Mouse (Mus musculus): ENCODE measurements around the gene Clpsl2. TPM values are rescaled to one million over a fixed set of nuclear protein-coding genes. Genes with fewer than 3 reads are reported as not detected.

Gene Clpsl2
- polyA plus RNA-seq, 1 experiment from 2014 or later, result not detected

- H3K9me3 ChIP-seq, result no peaks in the 10 kb centered on the region
- peak overlapping the region; percentile 95 for H3K4me2 ChIP-seq (replicated peaks)
- peaks cover 25% of the 10 kb centered on the region for H3K4me1 ChIP-seq
- peak overlapping the region; percentile 86 for H3K27ac ChIP-seq (replicated peaks)
- H3K4me3 ChIP-seq, result peak overlapping the region; percentile 70
- H3K36me3 ChIP-seq, result no peaks in the 10 kb centered on the region
- peak overlapping the region; percentile 77 for H3K9ac ChIP-seq (replicated peaks)
- peaks cover 60% of the 10 kb centered on the region for H3K27me3 ChIP-seq
- WGBS, result under 1% methylated on average over 54 of the region's 66 CpGs
- ATAC-seq (ENCODE audit: low FRiP score, low read depth), result peak; percentile 73
These were observed 26.4 kb upstream of the Clpsl2 start for GRCm38 (mm10) chr17:28522623-28523354.

- peak overlapping the region; percentile 86 for H3K27ac ChIP-seq (replicated peaks)
- no peak; the same call in 1 of the 2 replicates for ATAC-seq (ENCODE audit: low FRiP score, low read depth)
- H3K27me3 ChIP-seq, result peaks cover 57% of the 10 kb centered on the region
- H3K4me2 ChIP-seq (replicated peaks), result peak overlapping the region; percentile 95
- WGBS, result 7% methylated on average over 27 of the region's 28 CpGs
- peaks cover 19% of the 10 kb centered on the region for H3K4me1 ChIP-seq
- H3K9ac ChIP-seq (replicated peaks), result peak overlapping the region; percentile 77
- no peaks in the 10 kb centered on the region for H3K9me3 ChIP-seq
- H3K36me3 ChIP-seq, result no peaks in the 10 kb centered on the region
- H3K4me3 ChIP-seq, result peak overlapping the region; percentile 70
These were observed 25.7 kb upstream of the Clpsl2 start for GRCm38 (mm10) chr17:28523355-28524008.

DNA sequence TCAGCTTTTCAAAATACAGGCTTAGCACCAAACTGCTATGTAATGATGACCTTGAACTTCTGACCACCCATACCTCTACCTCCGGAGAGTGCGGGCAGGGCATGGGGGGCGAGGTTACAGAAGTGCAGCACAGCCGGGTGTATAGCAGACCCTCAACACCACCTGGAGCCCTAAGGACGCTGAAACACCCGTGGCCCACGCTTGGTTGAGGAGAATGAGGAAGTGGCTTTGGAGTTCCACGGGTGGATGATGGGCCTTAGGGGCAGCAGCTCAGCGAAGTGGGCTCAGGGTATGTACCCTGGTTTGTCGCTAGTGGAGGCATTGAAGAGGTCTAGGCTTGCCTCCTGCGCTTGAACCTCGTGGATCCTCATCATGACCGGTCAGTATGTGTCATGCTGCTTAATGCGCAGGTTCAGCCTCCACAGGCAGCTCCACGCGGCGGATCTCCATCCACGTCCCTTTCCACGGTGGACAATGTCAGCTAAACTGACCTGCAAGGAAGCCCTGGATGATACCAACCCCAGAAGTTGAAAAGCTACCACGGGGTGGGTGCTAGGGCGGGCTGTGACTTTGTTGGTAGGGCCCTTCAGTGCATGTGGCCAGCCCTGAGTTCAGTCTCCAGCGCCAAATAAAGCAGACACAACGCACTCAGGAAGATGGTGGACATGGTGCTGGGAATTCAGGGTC lies 25.1 kb upstream of the Clpsl2 start:
- H3K9me3 ChIP-seq, result no peaks in the 10 kb centered on the region
- no peak for ATAC-seq (ENCODE audit: low FRiP score, low read depth)
- peaks cover 57% of the 10 kb centered on the region for H3K27me3 ChIP-seq
- H3K4me3 ChIP-seq, result no peak overlapping the region
- WGBS, result 88% methylated on average over 23 of the region's 23 CpGs
- H3K9ac ChIP-seq (replicated peaks), result no peak overlapping the region
- no peak overlapping the region for H3K27ac ChIP-seq (replicated peaks)
- no peak overlapping the region; the same call in 1 of the 2 replicates for H3K4me2 ChIP-seq (replicated peaks)
- H3K4me1 ChIP-seq, result peaks cover 14% of the 10 kb centered on the region
- no peaks in the 10 kb centered on the region for H3K36me3 ChIP-seq

GRCm38 (mm10) chr17:28524831-28525430 lies 24.3 kb upstream of the Clpsl2 start:
- Histone ChIP-seq H3K27ac (replicated peaks) (no peak overlapping the region), H3K36me3 (no peaks in the 10 kb centered on the region), H3K4me2 (replicated peaks) (no peak overlapping the region), H3K9ac (replicated peaks) (no peak overlapping the region), H3K27me3 (peaks cover 55% of the 10 kb centered on the region), H3K4me3 (no peak overlapping the region), H3K9me3 (no peaks in the 10 kb centered on the region), H3K4me1 (peaks cover 14% of the 10 kb centered on the region)
- ATAC-seq (ENCODE audit: low FRiP score, low read depth), result no peak
- 73% methylated on average over 4 of the region's 4 CpGs for WGBS

DNA sequence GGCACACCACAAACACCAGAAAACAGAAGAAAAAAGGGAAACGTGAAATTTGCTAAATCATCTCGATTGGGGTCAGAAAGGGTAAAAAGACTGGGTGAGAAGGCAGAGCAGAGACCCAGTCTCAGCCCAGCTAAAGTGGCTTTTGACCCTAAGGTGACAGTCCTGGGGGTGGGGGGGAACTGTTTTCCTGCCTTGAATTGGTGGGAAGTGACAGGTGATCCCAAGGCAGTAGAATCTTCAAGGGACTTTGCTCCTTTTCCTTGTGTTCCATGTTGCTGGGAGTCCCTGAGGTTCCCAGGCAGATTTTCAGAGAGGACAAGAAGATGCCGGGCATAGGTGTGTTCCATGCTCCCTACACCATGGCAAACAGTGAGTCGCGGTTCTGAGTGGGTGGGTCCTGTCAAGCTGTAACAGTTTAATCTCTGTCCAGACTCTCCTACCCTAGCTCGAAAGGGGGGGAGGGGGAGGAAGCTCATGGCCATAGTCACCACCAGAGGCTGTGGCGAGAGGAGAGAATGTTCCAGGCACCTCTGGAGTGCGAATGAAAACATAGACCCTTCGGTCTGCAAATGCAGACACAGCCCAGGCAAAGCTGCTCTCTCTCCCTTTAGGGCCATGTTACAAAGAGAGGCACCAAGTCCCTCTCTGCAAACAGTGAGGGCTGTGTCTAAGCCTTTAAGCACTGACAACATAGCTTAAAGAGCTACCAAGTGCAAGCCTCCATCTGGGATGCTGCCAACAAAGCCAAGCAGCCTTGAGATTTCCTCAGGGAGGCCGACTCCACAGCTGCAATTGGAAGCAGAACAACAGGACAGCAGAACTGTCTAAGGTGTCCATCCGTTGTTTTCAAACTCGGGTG lies 21.8 kb upstream of the Clpsl2 start:
- Histone ChIP-seq H3K9ac (replicated peaks) (no peak overlapping the region), H3K27ac (replicated peaks) (no peak overlapping the region), H3K4me3 (no peak overlapping the region), H3K4me1 (peaks cover 16% of the 10 kb centered on the region), H3K9me3 (no peaks in the 10 kb centered on the region; the same call in 1 of the 2 replicates), H3K36me3 (no peaks in the 10 kb centered on the region), H3K4me2 (replicated peaks) (0 out of 2 replicates have a peak overlapping the region, but pooled peaks have one; percentile 8), H3K27me3 (peaks cover 49% of the 10 kb centered on the region)
- WGBS, result 55% methylated on average over 12 of the region's 12 CpGs
- ATAC-seq (ENCODE audit: low FRiP score, low read depth), result no peak

GRCm38 (mm10) chr17:28528043-28528351 lies 21.2 kb upstream of the Clpsl2 start:
- 0 out of 2 replicates have a peak, but pooled peaks have one; percentile 48 for ATAC-seq (ENCODE audit: low FRiP score, low read depth)

GRCm38 (mm10) chr17:28529116-28529515 lies 20.1 kb upstream of the Clpsl2 start:
- H3K9me3 ChIP-seq, result no peaks in the 10 kb centered on the region; the same call in 1 of the 2 replicates
- peaks cover 8% of the 10 kb centered on the region for H3K4me1 ChIP-seq
- 73% methylated on average over 4 of the region's 4 CpGs for WGBS
- H3K36me3 ChIP-seq, result no peaks in the 10 kb centered on the region
- no peak overlapping the region for H3K27ac ChIP-seq (replicated peaks)
- no peak overlapping the region for H3K9ac ChIP-seq (replicated peaks)
- no peak overlapping the region for H3K4me2 ChIP-seq (replicated peaks)
- H3K4me3 ChIP-seq, result no peak overlapping the region
- no peak for ATAC-seq (ENCODE audit: low FRiP score, low read depth)
- H3K27me3 ChIP-seq, result peaks cover 38% of the 10 kb centered on the region

More at GRCm38 (mm10) chr17:28528043-28528351, 21.2 kb upstream of the Clpsl2 start:
- Histone ChIP-seq H3K9me3 (no peaks in the 10 kb centered on the region; the same call in 1 of the 2 replicates), H3K27me3 (peaks cover 48% of the 10 kb centered on the region), H3K4me3 (no peak overlapping the region), H3K9ac (replicated peaks) (no peak overlapping the region), H3K27ac (replicated peaks) (no peak overlapping the region), H3K4me1 (peaks cover 14% of the 10 kb centered on the region), H3K4me2 (replicated peaks) (0 out of 2 replicates have a peak overlapping the region, but pooled peaks have one; percentile 8), H3K36me3 (no peaks in the 10 kb centered on the region)
- WGBS, result 7% methylated on average over 6 of the region's 6 CpGs

DNA sequence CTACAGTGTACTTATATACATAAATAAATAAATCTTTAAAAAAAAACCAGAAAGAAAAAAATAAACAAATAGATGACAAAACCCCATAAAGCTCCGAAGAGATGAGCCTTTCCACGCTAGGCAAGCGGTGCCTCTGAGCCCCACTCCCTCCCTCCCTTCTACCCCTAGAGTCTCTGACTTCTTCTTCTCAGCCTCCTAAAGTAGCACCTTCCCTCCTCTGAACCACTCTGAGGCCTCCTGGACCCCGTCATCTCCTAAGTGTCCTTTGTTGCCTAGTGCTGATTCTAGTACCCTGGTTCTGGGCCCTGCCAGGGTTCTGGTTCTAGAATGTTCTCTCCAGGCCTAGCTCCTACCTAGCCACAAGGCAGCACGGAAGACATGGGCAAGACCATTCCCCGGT lies 18.7 kb upstream of the Clpsl2 start, which contains the start of gene Armc12:
Armc12 (plus strand) TSS at position 301 of the 400 bp plus-strand sequence.
- H3K4me3 ChIP-seq, result no peak within 1 kb of the TSS
- no peaks in the 10 kb centered on the region for H3K36me3 ChIP-seq
- H3K4me2 ChIP-seq (replicated peaks), result no peak within 1 kb of the TSS

DNA sequence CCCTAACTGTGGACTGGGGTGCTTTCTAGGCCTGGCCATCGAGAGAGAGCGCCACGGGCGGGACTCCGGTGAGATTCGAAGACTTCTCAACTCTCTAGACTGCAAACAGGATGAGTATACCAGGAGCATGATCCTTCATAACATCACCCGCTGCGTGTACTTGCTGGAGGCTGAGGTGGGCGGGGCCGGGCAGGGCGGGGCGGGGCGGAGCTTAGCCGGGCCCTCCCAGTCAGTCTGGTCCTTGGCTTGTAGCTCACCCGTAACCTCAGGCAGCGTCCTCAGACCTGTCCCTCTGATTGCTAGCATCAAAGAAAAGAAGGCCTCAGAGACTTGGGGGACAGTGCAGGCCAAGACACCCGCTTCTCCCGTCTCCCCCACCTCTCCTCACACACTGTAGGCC lies 17.3 kb upstream of the Clpsl2 start:
- Histone ChIP-seq H3K4me1 (peaks cover 8% of the 10 kb centered on the region), H3K4me2 (replicated peaks) (peak overlapping the region; percentile 30), H3K36me3 (no peaks in the 10 kb centered on the region), H3K9ac (replicated peaks) (no peak overlapping the region), H3K9me3 (no peaks in the 10 kb centered on the region; the same call in 1 of the 2 replicates), H3K27ac (replicated peaks) (no peak overlapping the region), H3K4me3 (no peak overlapping the region), H3K27me3 (peaks cover 29% of the 10 kb centered on the region)
- WGBS, result 14% methylated on average over 18 of the region's 18 CpGs
- no peak for ATAC-seq (ENCODE audit: low FRiP score, low read depth)

More for the DNA sequence above, 18.7 kb upstream of the Clpsl2 start, which contains the start of gene Armc12:
- H3K4me1 ChIP-seq, result peaks cover 8% of the 10 kb centered on the region
- H3K27ac ChIP-seq (replicated peaks), result no peak within 1 kb of the TSS
- H3K9me3 ChIP-seq, result no peaks in the 10 kb centered on the region; the same call in 1 of the 2 replicates
- no peak within 1 kb of the TSS for H3K9ac ChIP-seq (replicated peaks)
- no peak for ATAC-seq (ENCODE audit: low FRiP score, low read depth)
- WGBS, result 91% methylated on average over 6 of the region's 6 CpGs
- H3K27me3 ChIP-seq, result peaks cover 29% of the 10 kb centered on the region

GRCm38 (mm10) chr17:28532557-28532956 lies 16.7 kb upstream of the Clpsl2 start:
- no peak for ATAC-seq (ENCODE audit: low FRiP score, low read depth)

GRCm38 (mm10) chr17:28533327-28533726 lies 15.9 kb upstream of the Clpsl2 start:
- Histone ChIP-seq H3K27me3 (peaks cover 27% of the 10 kb centered on the region), H3K9me3 (no peaks in the 10 kb centered on the region; the same call in 1 of the 2 replicates), H3K9ac (replicated peaks) (no peak overlapping the region), H3K4me2 (replicated peaks) (no peak overlapping the region), H3K36me3 (no peaks in the 10 kb centered on the region), H3K4me3 (no peak overlapping the region), H3K4me1 (peaks cover 8% of the 10 kb centered on the region; the same call in 1 of the 2 replicates), H3K27ac (replicated peaks) (no peak overlapping the region)
- no peak for ATAC-seq (ENCODE audit: low FRiP score, low read depth)
- 89% methylated on average over 13 of the region's 13 CpGs for WGBS

More at GRCm38 (mm10) chr17:28532557-28532956, 16.7 kb upstream of the Clpsl2 start:
- Histone ChIP-seq H3K36me3 (no peaks in the 10 kb centered on the region), H3K27ac (replicated peaks) (no peak overlapping the region), H3K4me2 (replicated peaks) (no peak overlapping the region), H3K27me3 (peaks cover 29% of the 10 kb centered on the region), H3K4me3 (no peak overlapping the region), H3K9ac (replicated peaks) (no peak overlapping the region), H3K4me1 (peaks cover 8% of the 10 kb centered on the region), H3K9me3 (no peaks in the 10 kb centered on the region; the same call in 1 of the 2 replicates)
- WGBS, result 90% methylated on average over 7 of the region's 7 CpGs

All from midbrain, embryonic 12.5 days (tissue).